Mouse (Mus musculus): ENCODE measurements around the gene Tacc3.
A peak's percentile ranks its signal among the peaks of the same experiment; 100 is the strongest.

The Tacc3 gene

DNA sequence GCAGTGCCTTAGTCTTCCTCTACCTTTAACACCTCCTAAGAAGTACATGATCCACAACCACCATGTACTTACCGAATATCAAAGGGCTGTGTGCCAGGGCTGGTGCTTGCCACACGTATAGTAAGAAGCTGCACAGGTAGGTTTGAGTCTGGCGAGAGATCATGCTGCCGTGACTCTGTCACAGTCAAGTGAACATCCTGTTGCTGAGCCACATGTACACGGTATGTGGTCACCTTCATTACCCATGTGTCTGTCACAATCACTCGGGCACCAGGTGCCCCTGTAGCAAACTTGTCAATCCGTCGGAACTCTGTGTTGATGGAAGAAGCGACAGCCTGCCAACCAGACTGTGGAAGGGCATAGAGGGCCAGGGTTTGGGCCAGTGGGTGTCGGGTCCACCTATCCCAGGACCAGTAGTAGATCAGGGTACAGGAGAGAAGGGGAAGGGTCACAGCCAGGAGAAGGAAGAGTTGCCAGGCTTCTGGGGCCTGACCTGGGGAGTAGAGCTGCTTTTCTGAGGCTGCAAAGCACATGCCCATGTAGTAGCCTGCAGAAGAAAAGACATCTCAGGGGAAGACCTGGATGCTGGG is 2.6 kb upstream of the Tacc3 start:
- no peak for DNase-seq

DNA sequence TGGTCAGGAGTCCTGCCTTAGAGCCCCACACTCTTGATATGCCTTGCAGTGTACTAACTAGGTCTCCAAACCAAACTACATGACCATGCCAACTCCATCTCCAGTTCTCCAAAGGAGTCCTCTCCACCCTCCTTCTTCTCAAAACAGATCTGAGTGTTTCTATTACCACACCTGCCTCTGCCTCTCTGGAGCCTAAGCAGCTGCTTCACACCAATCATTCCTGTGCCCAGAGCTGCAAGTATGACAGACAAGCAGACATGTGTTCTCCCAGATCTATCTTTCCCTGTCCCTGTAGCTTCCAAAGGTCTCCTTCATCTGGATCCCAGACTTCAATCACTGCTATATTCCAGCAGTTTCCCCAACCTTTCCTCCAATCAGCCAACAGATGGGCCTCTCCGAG is 1.2 kb upstream of the Tacc3 start:
- DNase-seq: no peak

DNA sequence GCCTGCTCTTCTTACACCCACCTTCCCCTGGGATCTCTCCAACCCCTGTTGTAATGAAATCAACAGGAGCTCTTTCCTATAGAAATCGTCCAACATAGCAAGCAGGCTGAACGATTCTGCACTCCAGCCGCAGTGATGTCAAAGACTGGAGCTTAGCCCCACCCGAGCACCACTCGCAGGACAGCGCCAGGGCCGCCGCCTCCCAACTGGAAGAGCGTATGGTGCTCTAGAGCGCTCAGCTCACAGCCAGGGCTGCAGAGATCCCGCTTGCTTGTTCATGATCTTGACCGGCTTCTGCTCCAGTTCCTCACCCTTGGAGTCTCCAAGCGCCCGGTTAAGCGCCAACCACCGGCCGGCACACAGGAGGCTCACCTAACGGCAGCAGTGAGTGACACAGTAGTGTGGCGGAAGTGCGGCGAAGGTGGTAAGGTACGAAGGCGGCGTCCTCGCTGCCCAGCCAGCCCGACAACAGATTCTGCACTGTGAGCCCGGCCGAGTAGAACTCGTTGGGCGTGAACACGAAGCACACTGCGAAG is 609 bp upstream of the Tacc3 start:
- DNase-seq: peak in 1 of 2 experiments; percentile 39

DNA sequence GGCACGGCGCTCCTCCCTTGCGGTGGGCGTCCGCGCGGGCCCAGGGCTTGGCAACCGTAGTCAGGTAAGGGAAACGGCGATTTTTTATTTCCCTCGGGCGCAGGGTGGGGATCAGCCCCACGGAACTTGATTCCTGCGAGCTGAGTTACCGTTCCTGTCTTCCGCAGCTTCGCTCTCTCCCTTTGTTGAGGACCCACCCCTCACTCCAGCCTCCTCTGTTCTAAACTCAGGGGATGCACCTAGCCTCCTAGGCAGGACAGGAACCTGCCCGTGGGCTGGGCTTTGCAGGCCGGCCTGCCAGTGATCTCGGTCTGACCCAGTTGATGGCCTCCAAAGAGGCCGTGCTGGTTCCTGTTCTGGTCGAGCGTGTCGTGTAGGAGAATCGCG is 729 bp downstream of the Tacc3 start:
- DNase-seq: no peak

DNA sequence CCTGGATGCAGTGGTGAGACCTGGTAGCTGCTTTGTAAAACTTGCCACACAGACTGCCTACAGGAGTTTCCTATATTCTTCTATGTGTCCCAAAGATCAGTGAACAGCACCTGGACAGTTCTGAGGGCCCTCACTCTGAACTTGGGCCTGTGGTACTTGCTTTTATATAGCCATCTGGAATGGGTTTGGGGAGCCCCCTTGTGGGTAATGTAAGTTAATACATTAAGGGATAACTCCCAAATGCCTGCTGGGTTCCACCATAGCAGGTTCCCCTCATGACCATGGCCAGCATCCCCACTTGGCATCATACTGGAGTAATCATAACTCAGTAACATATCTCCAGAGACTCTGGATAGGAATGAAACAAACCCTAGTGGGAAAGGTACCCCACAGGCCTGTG is 10.3 kb downstream of the Tacc3 start:
- no peak for DNase-seq

DNA sequence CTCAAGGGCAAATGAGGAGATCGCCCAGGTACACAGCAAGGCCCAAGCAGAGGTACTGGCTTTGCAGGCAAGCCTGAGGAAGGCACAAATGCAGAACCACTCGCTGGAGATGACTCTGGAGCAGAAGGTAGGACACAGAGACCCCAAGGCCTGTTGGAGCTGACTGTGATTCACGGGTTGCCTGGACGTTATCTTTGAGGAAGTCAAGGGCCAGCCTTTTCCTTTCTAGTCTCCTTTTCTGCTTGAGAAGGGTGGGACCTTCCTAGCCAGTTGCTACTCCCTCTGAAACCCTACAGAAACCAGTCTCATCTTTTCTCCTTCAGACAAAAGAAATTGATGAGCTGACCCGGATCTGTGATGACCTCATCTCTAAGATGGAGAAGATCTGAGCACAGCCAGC is 13.7 kb downstream of the Tacc3 start:
- DNase-seq: no peak

DNA sequence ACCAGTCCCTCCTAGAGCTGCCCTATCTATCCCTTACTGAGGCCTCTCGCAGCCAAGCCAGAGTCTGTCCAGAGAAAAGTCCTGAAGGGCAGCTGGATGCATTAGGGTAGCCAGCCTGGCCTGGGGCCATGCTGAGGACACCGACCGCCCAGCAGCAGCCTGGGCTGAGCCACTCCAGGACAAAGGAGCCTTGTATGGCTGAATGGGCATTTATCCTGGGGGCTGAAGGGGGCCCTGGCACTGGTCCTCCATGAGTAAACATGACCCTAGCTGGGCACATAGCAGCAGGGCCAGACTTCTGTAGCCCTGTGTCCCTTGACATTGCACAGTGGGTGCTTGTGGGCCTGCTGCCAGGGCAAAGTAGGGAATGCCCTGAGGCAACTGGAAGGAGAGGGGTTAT is 16.5 kb downstream of the Tacc3 start:
- no peak for DNase-seq

DNA sequence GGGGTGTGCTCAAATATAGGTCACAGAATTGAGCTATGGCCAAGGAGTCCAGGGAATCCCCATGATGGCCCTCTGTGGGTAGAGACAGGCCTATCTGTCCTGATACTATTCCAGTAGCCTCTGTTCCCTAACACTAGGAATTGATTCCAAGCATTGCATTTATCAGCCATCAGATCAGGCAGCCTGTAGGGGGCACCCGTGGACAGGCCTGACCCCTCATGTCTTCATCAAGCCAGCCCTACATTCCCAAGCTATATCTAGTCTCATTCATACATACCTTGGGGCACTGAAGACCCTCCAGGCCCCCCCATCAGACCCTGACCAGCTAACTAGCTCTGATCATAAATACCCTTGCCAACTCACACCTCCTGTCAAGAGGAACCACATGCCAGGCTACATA is 18.0 kb downstream of the Tacc3 start:
- peak in 1 of 2 experiments; percentile 73 for DNase-seq

DNA sequence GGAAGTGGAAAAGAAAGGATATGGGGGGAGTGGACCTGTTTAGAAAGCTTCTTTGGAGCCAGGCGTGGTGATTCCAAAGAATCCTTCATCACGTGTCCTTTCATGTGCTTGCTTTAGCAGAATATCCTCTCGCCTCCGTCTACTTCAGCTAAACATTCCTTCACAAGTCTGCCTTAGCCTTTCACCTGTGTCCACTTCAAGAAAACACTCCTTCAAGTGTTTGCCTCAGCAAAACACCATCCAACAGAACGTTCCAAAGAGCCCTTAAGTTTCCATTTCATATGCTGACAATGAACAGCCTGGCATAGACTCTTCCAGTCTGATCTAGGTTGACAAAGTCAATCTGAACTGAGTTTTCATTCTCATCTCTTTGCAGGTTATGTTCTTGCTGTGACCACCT is 20.3 kb downstream of the Tacc3 start:
- DNase-seq: no peak

DNA sequence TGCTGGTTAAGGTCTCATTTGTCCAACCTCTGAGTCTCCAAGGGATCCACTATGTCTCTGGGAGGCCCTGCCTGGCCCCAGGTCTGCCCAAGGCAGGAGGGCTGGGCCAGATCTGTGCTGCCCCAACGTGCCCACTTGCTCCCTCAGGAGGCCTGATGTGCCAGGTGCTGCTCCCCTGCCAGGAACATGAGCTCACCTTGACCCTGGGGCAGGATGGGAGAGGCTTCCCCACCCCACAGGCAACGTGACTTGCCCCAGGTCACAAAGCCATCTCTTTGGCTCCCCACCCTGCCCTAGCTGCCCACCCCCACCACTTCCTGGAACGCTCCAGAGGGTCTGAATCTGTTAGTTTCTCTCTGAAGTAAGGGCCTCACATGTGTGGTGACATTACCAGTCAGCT is 23.1 kb downstream of the Tacc3 start:
- DNase-seq: no peak

DNA sequence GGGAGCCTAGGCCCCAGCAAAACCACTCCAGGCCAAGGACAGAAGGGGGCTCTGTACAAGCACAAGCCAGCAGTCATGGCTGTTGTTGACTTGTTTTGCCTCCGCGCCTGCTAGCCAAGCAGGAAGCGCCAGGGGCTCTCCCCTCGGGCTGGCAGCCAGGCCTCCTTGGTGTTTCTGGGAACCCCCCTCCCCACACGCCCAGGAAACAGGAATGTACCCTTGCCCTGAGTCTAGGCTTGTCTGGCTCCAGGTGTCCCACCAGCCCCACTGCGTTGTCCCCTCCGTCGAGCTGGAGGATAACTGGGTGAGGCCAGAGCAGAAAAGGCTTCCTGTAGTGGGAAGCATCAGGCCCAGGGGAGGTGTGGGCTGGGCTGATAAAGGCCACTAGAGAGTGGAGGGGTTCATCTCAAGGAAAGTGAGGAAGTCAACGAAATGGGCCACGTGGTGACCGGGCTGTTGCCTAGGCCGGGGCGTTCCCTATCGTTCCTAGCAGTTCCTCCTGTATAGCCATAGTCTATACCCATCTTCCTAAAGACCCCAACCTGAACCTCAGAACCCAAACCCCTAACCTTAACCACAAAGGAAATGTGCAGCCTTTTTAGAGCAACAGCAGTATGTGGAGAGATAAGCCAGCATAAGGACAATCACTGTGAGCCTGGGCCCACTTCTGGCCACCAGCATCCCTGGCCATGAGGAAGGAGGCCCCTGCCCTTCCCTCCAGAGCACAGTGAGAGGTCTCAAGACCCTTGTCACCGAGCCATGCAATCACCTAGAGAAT is 23.9 kb downstream of the Tacc3 start:
- no peak for DNase-seq

DNA sequence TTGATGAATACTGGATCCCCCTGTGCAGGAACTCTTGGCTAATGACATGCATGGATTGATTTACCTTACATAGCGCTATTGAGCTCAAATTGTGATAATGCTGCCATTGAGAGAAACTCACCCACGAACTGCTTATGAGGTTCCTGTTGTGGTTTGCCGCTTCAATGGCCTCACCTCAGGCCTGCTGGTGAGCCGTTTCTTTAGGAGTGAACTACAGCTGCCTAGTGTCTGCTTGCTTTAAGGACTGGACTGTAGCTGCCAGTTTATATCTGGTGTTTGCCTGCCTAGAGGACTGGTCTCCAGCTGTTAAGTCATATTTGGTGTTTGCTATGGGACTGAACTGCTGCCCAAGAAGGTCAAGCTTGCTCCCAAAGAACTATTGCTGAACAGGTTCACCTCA is 25.0 kb downstream of the Tacc3 start:
- no peak for DNase-seq

DNA sequence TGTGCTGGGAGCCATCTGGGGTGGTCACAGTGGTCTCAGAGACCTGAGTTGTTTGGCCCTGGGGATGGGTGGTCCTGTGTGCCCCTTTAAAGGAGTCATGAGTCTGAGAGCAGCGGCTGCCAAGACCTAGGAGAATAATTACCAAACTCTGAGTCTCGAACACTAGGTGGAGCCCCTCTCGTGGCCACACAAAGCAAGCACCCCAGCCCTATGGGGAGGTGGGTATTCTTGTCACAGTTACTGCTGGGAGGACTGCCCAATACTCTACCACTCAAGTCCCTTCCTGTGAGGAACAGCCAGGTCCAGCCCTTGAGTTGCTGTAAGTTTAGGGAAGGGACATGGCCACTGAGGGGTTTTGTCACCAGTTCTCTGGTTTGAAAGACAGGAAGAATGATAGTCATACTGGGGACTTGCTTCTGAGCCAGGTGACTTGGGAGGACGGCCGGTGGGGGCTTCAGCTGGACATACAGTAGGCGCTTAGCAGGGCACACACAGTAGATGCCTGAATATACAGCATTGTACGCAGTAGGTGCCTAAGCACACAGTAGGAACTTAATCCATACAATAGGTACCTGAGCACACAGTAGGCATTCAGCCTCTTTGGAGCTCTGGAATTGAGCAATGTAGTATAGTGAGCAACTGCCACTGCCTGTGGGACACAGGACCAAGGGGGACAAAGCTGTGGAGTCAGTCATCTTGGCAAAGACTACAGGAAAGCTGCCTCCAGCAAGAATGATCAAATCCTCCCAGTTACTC is 26.1 kb downstream of the Tacc3 start:
- DNase-seq: peak; percentile 60 to 68

DNA sequence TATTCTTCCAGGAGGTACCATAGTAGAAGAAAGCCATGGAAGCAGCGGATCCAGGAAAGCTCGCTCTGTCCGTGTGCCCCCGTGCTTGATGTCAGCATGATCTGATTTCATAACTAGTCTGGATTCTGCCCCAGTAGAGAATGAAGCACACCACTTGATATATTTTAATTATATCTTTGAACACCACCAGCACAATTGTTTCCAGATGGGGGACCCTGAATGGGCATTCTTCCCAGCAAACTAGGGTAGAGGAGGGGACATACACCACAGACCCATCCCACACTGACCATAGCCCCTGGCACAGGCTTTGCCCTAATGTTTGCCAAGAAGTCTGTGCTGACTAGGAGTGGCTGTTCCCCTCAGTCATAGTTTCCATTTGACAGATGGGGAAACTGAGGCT is 27.0 kb downstream of the Tacc3 start:
- DNase-seq: no peak

DNA sequence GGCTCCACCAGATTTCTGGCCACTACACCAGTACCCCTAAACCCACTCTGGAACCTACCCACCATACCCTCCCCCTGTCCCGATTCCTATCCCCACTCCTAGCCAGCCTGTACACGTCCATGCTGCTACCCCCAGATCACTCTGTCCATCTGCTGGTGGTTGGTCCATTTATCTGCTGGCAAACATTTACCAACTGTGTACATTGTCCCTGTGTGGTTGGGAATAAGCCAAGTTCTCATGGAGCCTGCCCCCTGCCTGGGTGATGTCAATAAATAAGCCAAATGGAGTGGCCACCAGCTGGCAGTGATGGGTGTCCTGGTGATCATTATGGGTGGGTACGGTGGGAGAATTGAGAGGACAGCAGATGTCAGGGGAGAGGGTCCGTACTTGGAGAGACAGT is 29.2 kb downstream of the Tacc3 start:
- peak in 1 of 2 experiments; percentile 61 for DNase-seq

DNA sequence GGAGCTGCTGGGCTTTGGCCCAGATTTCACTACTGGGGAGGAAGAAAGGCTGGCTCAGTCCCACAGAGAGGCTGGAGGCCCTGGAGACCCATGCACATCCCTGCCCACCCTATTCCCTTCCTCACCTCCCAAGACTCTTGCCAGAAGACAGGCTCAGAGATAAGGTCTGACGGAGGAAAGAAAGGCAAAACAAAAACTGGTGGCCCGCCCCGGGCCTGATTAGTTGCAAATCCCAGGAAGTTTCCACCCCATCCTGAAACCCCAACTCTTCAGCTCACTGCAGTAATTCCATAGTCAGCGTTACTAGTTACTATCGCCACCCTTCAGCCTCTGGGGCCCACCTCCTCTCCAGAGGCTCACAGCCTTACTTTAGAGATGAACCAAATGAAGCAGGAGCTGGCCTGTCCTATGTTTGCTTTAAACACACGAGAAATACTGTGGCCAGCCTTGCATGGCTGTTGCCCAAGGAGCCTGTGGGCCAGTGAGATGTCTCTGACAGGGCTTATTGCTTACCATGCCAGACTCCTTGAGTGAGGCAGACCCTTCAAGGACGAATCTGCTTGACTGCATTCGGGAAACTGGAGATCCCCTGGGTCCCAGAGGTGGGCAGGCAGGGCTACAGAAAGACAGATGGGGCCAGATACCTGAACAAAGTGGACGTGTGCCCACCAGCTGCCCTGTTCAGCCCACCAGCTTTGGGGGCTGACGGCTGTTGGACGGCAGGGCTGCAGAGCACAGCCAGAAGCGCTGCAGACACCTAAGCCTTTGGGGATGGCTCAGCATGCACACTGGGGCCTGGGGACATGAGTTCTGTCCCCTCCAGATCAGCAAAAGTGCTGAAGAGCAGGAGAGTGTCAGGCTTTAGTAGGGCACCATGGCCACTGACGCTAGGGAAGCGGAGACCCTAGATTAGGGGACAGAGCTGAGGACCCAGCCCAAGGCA is 30.6 kb downstream of the Tacc3 start:
- no peak for DNase-seq

DNA sequence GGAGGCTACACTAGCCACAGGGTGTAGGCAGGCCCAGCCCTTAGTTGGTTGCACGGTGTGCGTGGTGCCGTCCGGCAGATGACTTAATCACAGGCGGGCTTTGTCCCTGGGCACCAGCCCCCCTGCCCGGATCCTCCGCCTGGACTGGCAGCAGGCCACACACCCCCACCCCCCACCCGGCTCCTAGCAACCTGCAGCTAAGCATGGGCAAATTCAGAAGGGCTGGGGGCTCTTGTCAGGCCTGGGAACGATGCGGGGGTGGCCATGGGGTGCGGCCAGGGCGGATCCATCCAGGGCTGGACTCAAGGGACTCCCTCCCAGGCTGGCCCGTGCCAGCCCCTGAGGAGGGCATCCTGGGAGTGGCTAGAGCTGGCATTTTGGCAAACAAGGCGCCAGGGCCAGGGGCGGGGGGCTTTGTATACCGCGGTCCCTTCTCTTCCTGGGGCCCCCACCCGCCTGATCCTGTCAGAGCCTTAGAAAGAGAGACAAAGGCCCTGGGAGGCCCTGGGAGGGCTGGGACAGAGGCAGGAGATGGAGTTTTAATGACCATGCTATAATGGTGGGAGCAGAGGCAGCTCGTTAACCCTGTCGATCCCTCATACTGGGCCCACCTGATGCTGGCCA is 31.4 kb downstream of the Tacc3 start:
- DNase-seq: no peak

DNA sequence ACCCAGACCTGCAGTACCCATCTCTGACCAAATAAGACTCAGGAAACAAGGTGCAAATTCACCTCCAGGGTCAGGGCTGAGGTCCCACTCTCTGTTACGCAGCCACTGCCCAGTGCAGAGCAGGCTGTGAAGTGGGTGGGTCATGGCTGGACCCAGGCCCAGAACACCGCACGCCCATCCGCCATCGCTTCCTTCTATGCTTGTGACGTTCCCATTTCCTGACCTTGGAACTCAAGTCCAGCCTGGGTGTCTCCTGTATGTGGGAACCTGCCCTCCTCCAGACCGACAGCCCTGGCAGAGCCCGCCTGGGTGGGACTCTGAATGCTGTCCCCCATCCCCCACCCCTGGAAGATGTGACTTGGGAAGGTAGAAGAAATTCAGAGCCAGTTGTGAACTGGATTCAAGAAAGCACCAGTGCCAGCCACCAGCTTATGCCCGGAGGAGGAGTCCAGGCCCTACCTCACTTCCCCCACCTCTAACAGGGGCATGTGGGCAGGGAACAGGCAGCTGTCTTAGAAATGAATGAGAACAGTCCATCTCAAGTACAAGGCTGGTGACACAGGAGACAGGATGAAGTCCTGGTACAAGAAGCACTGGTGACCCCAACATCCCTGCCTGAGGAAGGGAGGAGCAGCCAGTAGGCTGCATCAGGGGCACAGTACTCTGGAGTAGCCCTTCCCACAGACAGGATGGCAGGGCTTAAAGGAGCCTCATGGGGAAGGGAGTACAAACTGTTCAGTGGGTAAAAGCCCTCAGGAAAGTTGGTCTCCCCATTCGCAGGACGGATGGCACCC is 32.1 kb downstream of the Tacc3 start:
- peak; percentile 29 to 57 for DNase-seq

DNA sequence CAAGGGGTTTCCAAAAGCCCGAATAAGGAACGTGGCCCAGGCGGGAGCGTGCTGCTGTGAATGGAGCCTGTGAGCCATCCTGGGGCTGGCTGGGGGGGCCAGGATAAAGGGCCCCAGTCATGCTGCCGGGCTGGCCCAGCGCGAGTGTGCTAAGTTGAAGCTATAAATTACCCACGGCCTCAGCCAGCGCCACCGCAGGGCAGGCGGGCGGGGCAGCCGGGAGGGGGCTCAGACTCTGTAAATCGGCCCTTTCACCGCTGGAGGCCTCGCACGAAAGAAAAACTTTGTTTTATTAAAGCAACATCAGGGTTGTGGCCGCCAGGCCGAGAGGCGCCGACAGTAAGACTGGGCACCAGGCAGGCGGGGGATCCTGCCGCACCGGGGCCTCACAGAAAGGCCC is 34.5 kb downstream of the Tacc3 start:
- DNase-seq: no peak

DNA sequence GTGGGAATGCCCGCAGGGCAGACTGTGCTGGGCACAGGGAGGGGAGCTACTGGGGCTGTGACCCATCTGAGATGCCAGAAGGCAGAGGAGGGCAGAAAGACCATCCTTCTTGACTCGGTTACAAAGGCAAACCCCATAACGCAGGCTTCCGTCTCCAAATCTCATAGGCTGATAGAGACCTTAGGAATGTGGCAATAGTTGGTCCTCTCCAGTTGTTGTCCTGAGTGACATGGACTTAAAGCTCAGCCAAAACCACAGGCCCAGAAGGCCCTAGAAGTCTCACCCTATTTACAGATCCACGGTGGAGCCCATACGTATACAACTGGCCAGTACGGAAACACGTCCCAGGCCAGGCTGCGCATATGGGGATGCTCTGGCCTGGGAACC is 36.5 kb downstream of the Tacc3 start:
- no peak for DNase-seq
